Mouse (Mus musculus): ENCODE measurements around the gene AW551984.

- no peak for TF ChIP-seq CTCF (IDR thresholded peaks at IDR 0.05; ENCODE audit: extremely low read depth, insufficient read length, insufficient replicate concordance, low read depth, low read length)
- no peak for TF ChIP-seq POLR2A (IDR thresholded peaks at IDR 0.05; ENCODE audit: low read depth, low read length)
Measured at GRCm38 (mm10) chr9:39629069-39629468, 24.9 kb upstream of the AW551984 start.
